8 mouse cellular contexts compared by ENCODE assay signal in genomic region chr17:34627093-34627942, GRCm38 (mm10). TPM values are rescaled to one million over a fixed set of nuclear protein-coding genes. Genes with fewer than 3 reads are reported as not detected.
DNase-seq lines count a peak whose midpoint lies in the region; ATAC-seq and TF ChIP-seq lines count a peak whose summit lies in the region.

No protein-coding gene starts in this region.

- intact Hi-C loops in gastrocnemius, adult 2 months (cut with DNase I) = loop anchor here (2.0 kb wide), 1 partner anchor 23 kb away; the partner anchor contains the start of gene Agpat1

- under 1% methylated on average over 43 of the region's 45 CpGs for WGBS in hindbrain, embryonic 16.5 days
- WGBS in macrophage (ENCODE audit: missing documents) = 3% methylated on average over 44 of the region's 45 CpGs

- H3K4me2 ChIP-seq in hindbrain, embryonic 16.5 days (ENCODE audit: low read length) = peak overlapping the region; percentile 84

- H3K27me3 ChIP-seq in hindbrain, embryonic 16.5 days (replicated peaks; ENCODE audit: control insufficient read depth, insufficient read depth, low read length) = peaks cover 3% of the 10 kb centered on the region; the same call in 1 of the 2 replicates

- TF ChIP-seq POLR2A in cortical plate, adult 2 months (IDR thresholded peaks at IDR 0.05; ENCODE audit: extremely low read depth, insufficient read depth, low read length) = peak; percentile 81

- peak overlapping the region; percentile 76 for H3K9ac ChIP-seq in hindbrain, embryonic 16.5 days (ENCODE audit: low read depth, low read length)

- DNase-seq in gastrocnemius, adult 2 months = peak; percentile 92
- peak; percentile 83 to 86 for DNase-seq in left cerebral cortex, adult 18-20 months (ENCODE audit: low spot score in 2 of 2)
- DNase-seq in retina, postnatal 7 days (ENCODE audit: low read depth, low spot score) = peak; percentile 78
- DNase-seq in urinary bladder, adult 2 months (ENCODE audit: low spot score) = peak; percentile 69

- peak; percentile 66 for ATAC-seq in activated CD4-positive, CD25-positive, alpha-beta regulatory T cell, adult 4 months
- peak; percentile 81 for ATAC-seq in hindbrain, embryonic 16.5 days

- H3K36me3 ChIP-seq in hindbrain, embryonic 16.5 days (ENCODE audit: control insufficient read depth, insufficient read depth, low read length) = 0 out of 2 replicates have a peak, but pooled peaks cover 8% of the 10 kb centered on the region
- H3K36me3 ChIP-seq in macrophage (ENCODE audit: inconsistent target) = peaks cover 23% of the 10 kb centered on the region

- peaks cover 17% of the 10 kb centered on the region; the same call in 1 of the 2 replicates for H3K79me2 ChIP-seq in macrophage (ENCODE audit: inconsistent target)

- peak overlapping the region; percentile 97 for H3K27ac ChIP-seq in cortical plate, adult 2 months (ENCODE audit: insufficient read depth, low read length)
- peak overlapping the region; percentile 96 for H3K27ac ChIP-seq in gastrocnemius, adult 2 months
- H3K27ac ChIP-seq in hindbrain, embryonic 16.5 days (ENCODE audit: low read depth, low read length) = peak overlapping the region; percentile 95
- H3K27ac ChIP-seq in macrophage = peak overlapping the region; percentile 92

- TF ChIP-seq CTCF in cortical plate, adult 2 months (IDR thresholded peaks at IDR 0.05; ENCODE audit: extremely low read depth, insufficient read depth, low read length) = no peak
- no peak for TF ChIP-seq CTCF in gastrocnemius, adult 2 months (IDR thresholded peaks at IDR 0.05)

- H3K4me1 ChIP-seq in cortical plate, adult 2 months (ENCODE audit: control insufficient read depth, insufficient read depth, low read length) = peaks cover 5% of the 10 kb centered on the region; the same call in 1 of the 2 replicates
- peaks cover 43% of the 10 kb centered on the region for H3K4me1 ChIP-seq in hindbrain, embryonic 16.5 days (ENCODE audit: control insufficient read depth, insufficient read depth, low read depth, low read length)

- peak overlapping the region; percentile 75 for H3K4me3 ChIP-seq in cortical plate, adult 2 months (ENCODE audit: insufficient read depth, low read length)
- peak overlapping the region; percentile 94 for H3K4me3 ChIP-seq in gastrocnemius, adult 2 months
- H3K4me3 ChIP-seq in hindbrain, embryonic 16.5 days (ENCODE audit: low read length) = peak overlapping the region; percentile 62
- peak overlapping the region; percentile 80 for H3K4me3 ChIP-seq in macrophage (ENCODE audit: inconsistent target)

- H3K9me3 ChIP-seq in hindbrain, embryonic 16.5 days (ENCODE audit: control insufficient read depth, low read length) = no peaks in the 10 kb centered on the region

RNA-seq across cellular contexts. Expression of gene Ppt2, which starts 1.0 kb away (rescaled TPM):
- polyA plus RNA-seq in activated CD4-positive, CD25-positive, alpha-beta regulatory T cell, adult 4 months (2017; shearing (Covaris generic)) = 10 to 100 TPM; 13.3 to 16.8 TPM
- polyA plus RNA-seq in cortical plate, adult 2 months (2012; rRNA removed) = 31.1 and 32.7 TPM in 2 replicates
- 10 to 100 TPM; 40.5 to 42.2 TPM for total RNA-seq in gastrocnemius, adult 2 months (2021)
- 19.9 and 23.5 TPM in 2 replicates for polyA plus RNA-seq in hindbrain, embryonic 16.5 days (2015; fragmentation: Nextera tagmentation; extraction: Ambion mirVana)
- total RNA-seq in left cerebral cortex, adult 18-20 months (2021) = 10 to 100 TPM; 43.6 to 47.2 TPM
- total RNA-seq in macrophage (2018; cell fraction: chromatin; rRNA removed) = 10 to 100 TPM; 12.1 to 40.8 (median 28.4) TPM
- total RNA-seq in macrophage (2018; cell fraction: cytosol; rRNA removed) = 10 to 100 TPM; 52.1 to 89.0 (median 72.4) TPM
- total RNA-seq in macrophage (2018; cell fraction: nucleus; rRNA removed) = 100 to 1,000 TPM in 1 of 26 experiments, 10 to 100 TPM in 25; 19.9 to 100 (median 65.0) TPM
- 71.0 to 95.1 TPM (median 79.6 TPM) in 3 replicates for polyA plus RNA-seq in macrophage (2018)
- 22.8 and 24.8 TPM in 2 replicates for polyA plus RNA-seq in urinary bladder, adult 2 months (2012; rRNA removed)

RNA-seq across cellular contexts. Expression of gene Prrt1, which starts 2.0 kb away (rescaled TPM):
- polyA plus RNA-seq in activated CD4-positive, CD25-positive, alpha-beta regulatory T cell, adult 4 months (2017; shearing (Covaris generic)) = 1 to 10 TPM in 1 of 2 experiments, under 1 TPM in 1; 0.34 to 1.4 TPM
- 160 and 165 TPM in 2 replicates for polyA plus RNA-seq in cortical plate, adult 2 months (2012; rRNA removed)
- under 1 TPM; 0.28 to 0.36 TPM for total RNA-seq in gastrocnemius, adult 2 months (2021)
- 6.8 and 8.1 TPM in 2 replicates for polyA plus RNA-seq in hindbrain, embryonic 16.5 days (2015; fragmentation: Nextera tagmentation; extraction: Ambion mirVana)
- total RNA-seq in left cerebral cortex, adult 18-20 months (2021) = 100 to 1,000 TPM; 131 to 147 TPM
- total RNA-seq in macrophage (2018; cell fraction: chromatin; rRNA removed) = 1 to 10 TPM in 1 of 26 experiments, under 1 TPM in 5, not detected in 20; 0.33 to 1.1 (median 0.68) TPM
- total RNA-seq in macrophage (2018; cell fraction: cytosol; rRNA removed) = under 1 TPM in 15 of 26 experiments, not detected in 11; 0.07 to 0.22 (median 0.10) TPM
- total RNA-seq in macrophage (2018; cell fraction: nucleus; rRNA removed) = 1 to 10 TPM in 4 of 26 experiments, under 1 TPM in 17, not detected in 5; 0.26 to 1.3 (median 0.58) TPM
- 0.16 to 0.25 TPM in 2 of 3 replicates, not detected in the other for polyA plus RNA-seq in macrophage (2018)
- polyA plus RNA-seq in urinary bladder, adult 2 months (2012; rRNA removed) = 8.0 and 11.1 TPM in 2 replicates

RNA-seq across cellular contexts. Expression of gene Egfl8, which starts 11.5 kb away (rescaled TPM):
- 1 to 10 TPM; 1.3 to 1.9 TPM for polyA plus RNA-seq in activated CD4-positive, CD25-positive, alpha-beta regulatory T cell, adult 4 months (2017; shearing (Covaris generic))
- polyA plus RNA-seq in cortical plate, adult 2 months (2012; rRNA removed) = 5.3 and 6.1 TPM in 2 replicates
- 1 to 10 TPM; 1.5 to 1.9 TPM for total RNA-seq in gastrocnemius, adult 2 months (2021)
- polyA plus RNA-seq in hindbrain, embryonic 16.5 days (2015; fragmentation: Nextera tagmentation; extraction: Ambion mirVana) = 8.3 and 9.5 TPM in 2 replicates
- total RNA-seq in left cerebral cortex, adult 18-20 months (2021) = 1 to 10 TPM; 3.2 to 3.4 TPM
- total RNA-seq in macrophage (2018; cell fraction: chromatin; rRNA removed) = 10 to 100 TPM in 3 of 26 experiments, 1 to 10 TPM in 23; 1.1 to 13.9 (median 5.6) TPM
- total RNA-seq in macrophage (2018; cell fraction: cytosol; rRNA removed) = under 1 TPM in 23 of 26 experiments, not detected in 3; 0.10 to 0.40 (median 0.20) TPM
- 1 to 10 TPM in 23 of 26 experiments, under 1 TPM in 3; 0.72 to 6.3 (median 3.2) TPM for total RNA-seq in macrophage (2018; cell fraction: nucleus; rRNA removed)
- 0.14 to 0.69 TPM (median 0.28 TPM) in 3 replicates for polyA plus RNA-seq in macrophage (2018)
- polyA plus RNA-seq in urinary bladder, adult 2 months (2012; rRNA removed) = 9.3 and 10.6 TPM in 2 replicates

RNA-seq across cellular contexts. Expression of gene Fkbpl, which starts 17.2 kb away (rescaled TPM):
- 1 to 10 TPM; 3.5 to 5.4 TPM for polyA plus RNA-seq in activated CD4-positive, CD25-positive, alpha-beta regulatory T cell, adult 4 months (2017; shearing (Covaris generic))
- 7.8 and 8.7 TPM in 2 replicates for polyA plus RNA-seq in cortical plate, adult 2 months (2012; rRNA removed)
- 1 to 10 TPM; 4.5 to 9.3 TPM for total RNA-seq in gastrocnemius, adult 2 months (2021)
- polyA plus RNA-seq in hindbrain, embryonic 16.5 days (2015; fragmentation: Nextera tagmentation; extraction: Ambion mirVana) = 13.5 and 17.0 TPM in 2 replicates
- 10 to 100 TPM; 11.4 to 14.3 TPM for total RNA-seq in left cerebral cortex, adult 18-20 months (2021)
- 10 to 100 TPM in 4 of 26 experiments, 1 to 10 TPM in 22; 1.9 to 12.5 (median 7.0) TPM for total RNA-seq in macrophage (2018; cell fraction: chromatin; rRNA removed)
- total RNA-seq in macrophage (2018; cell fraction: cytosol; rRNA removed) = 10 to 100 TPM in 24 of 26 experiments, 1 to 10 TPM in 2; 7.7 to 22.0 (median 13.1) TPM
- total RNA-seq in macrophage (2018; cell fraction: nucleus; rRNA removed) = 10 to 100 TPM in 7 of 26 experiments, 1 to 10 TPM in 19; 2.2 to 13.1 (median 7.9) TPM
- 12.5 to 24.4 TPM (median 15.0 TPM) in 3 replicates for polyA plus RNA-seq in macrophage (2018)
- polyA plus RNA-seq in urinary bladder, adult 2 months (2012; rRNA removed) = 4.6 and 7.2 TPM in 2 replicates

RNA-seq across cellular contexts. Expression of gene Atf6b, which starts 19.6 kb away (rescaled TPM):
- polyA plus RNA-seq in activated CD4-positive, CD25-positive, alpha-beta regulatory T cell, adult 4 months (2017; shearing (Covaris generic)) = 10 to 100 TPM; 15.6 to 26.7 TPM
- polyA plus RNA-seq in cortical plate, adult 2 months (2012; rRNA removed) = 59.6 and 64.1 TPM in 2 replicates
- total RNA-seq in gastrocnemius, adult 2 months (2021) = 1 to 10 TPM; 7.1 to 9.1 TPM
- 110 and 121 TPM in 2 replicates for polyA plus RNA-seq in hindbrain, embryonic 16.5 days (2015; fragmentation: Nextera tagmentation; extraction: Ambion mirVana)
- 10 to 100 TPM; 60.1 to 63.2 TPM for total RNA-seq in left cerebral cortex, adult 18-20 months (2021)
- total RNA-seq in macrophage (2018; cell fraction: chromatin; rRNA removed) = 10 to 100 TPM; 18.3 to 80.5 (median 48.3) TPM
- total RNA-seq in macrophage (2018; cell fraction: cytosol; rRNA removed) = 10 to 100 TPM; 37.7 to 82.4 (median 57.2) TPM
- total RNA-seq in macrophage (2018; cell fraction: nucleus; rRNA removed) = 10 to 100 TPM; 22.0 to 90.0 (median 57.6) TPM
- 31.4 to 62.2 TPM (median 57.9 TPM) in 3 replicates for polyA plus RNA-seq in macrophage (2018)
- polyA plus RNA-seq in urinary bladder, adult 2 months (2012; rRNA removed) = 39.2 and 42.1 TPM in 2 replicates

Comparison
In these comparisons a context has a peak if more than half of its experiments do, and no peak if none do; other contexts are left out.
1. Peak in every context shown above with its lines: DNase-seq, ATAC-seq, H3K4me3 ChIP-seq and H3K27ac ChIP-seq.
2. RNA of gene Prrt1, which starts 2.0 kb away (polyA plus RNA-seq): 160 to 165 TPM in cortical plate, adult 2 months; 8.0 to 11.1 TPM in urinary bladder, adult 2 months, 6.8 to 8.1 TPM in hindbrain, embryonic 16.5 days, 0.34 to 1.4 TPM in activated CD4-positive, CD25-positive, alpha-beta regulatory T cell, adult 4 months and 0.16 to 0.25 TPM in macrophage; every median in the first group is over 10 times any median in the second.